Mouse (Mus musculus) heart, adult 2 months (tissue): ENCODE data around the gene Gpr180.

Experiments
- CTCF ChIP-seq: fragments of 200-600 bp; IDR thresholded peaks from 2 replicates; pipeline ENCODE4 v1.8.1; 2022; ENCODE audit warnings: antibody characterized with exemption, mild to moderate bottlenecking, moderate library complexity
- EP300 ChIP-seq: fragments of 200-500 bp; IDR thresholded peaks from 2 replicates; pipeline ENCODE4 v1.6.1; 2011; ENCODE audit warnings: low read depth, low read length, control low read depth; ENCODE audit not compliant: insufficient read depth
- POLR2A ChIP-seq: fragments of 200-500 bp; IDR thresholded peaks from 2 replicates; pipeline ENCODE4 v1.6.1; 2011; ENCODE audit warnings: mild to moderate bottlenecking, low read depth, low read length, control low read depth; ENCODE audit not compliant: insufficient read depth

DNA sequence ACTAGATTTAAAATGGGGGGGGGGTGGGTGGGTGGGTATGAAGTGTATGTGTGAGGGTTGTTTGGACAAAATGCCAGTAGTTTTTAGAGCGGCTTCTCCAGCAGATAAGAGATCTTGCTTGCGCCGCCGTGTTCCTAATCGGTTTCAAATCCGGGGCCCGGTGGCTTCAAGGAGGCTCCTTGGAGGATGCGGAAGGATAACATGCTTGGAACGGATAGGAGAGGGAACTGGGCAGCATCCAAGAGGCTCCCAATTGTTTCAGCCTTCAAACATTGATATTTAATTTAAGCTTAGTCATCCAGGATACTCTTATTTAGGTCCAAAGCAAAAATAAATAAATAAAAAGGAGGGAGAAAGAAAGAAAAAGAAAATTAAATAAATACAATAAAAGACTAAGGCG lies 56.7 kb downstream of the Gpr180 start:
- TF ChIP-seq CTCF (no peak), POLR2A (no peak), EP300 (no peak)
